Mouse (Mus musculus): ENCODE data around the gene Cdkal1.

DNA sequence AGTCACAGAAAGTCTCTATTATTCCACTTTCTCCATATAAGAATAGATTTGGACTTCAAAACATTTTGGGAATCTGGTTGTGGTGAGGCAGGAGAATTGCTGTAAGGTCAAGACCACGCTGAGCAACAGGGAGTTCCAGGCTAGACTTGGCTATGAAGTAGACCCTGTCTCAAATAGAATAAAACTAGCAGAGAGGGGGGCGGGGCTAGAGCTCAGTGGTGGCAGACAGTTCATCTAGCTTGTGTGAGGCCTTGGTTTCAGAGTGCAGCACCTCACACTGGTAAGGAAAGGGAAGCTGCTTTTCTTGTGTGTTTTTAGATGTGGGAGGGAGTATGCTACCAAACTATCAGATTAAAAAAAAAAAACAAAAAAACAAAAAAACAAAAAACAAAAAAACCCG is 694.0 kb downstream of the Cdkal1 start:
- TF ChIP-seq POLR2A (IDR thresholded peaks at IDR 0.05; ENCODE audit: insufficient read length, low read depth) = no peak
- TF ChIP-seq MAX (IDR thresholded peaks at IDR 0.05; ENCODE audit: low read depth) = no peak
- TF ChIP-seq E2F4 (IDR thresholded peaks at IDR 0.05; ENCODE audit: insufficient read depth) = no peak
- TF ChIP-seq USF1 (IDR thresholded peaks at IDR 0.05; ENCODE audit: low read depth) = no peak
- TF ChIP-seq POLR2AphosphoS2 (IDR thresholded peaks at IDR 0.05; ENCODE audit: insufficient read length, low read depth) = no peak
- no peak for TF ChIP-seq TCF3 (IDR thresholded peaks at IDR 0.05; ENCODE audit: insufficient read length, low read depth)
- TF ChIP-seq TCF12 (IDR thresholded peaks at IDR 0.05; ENCODE audit: insufficient read depth, poor library complexity, severe bottlenecking) = no peak

Data from myocyte (in vitro differentiated cells).